Mouse (Mus musculus): Measurements from ENCODE around the gene Ablim1. TPM values are rescaled to one million over a fixed set of nuclear protein-coding genes. Genes with fewer than 3 reads are reported as not detected.

The Ablim1 gene
- polyA plus RNA-seq, 3 experiments from 2014 or later = 240 to 284 (median 264) TPM

- no peak for ATAC-seq
Observed at GRCm38 (mm10) chr19:57217161-57217560, 97.6 kb downstream of the Ablim1 start.

GRCm38 (mm10) chr19:57215527-57215926, 99.2 kb downstream of the Ablim1 start:
- ATAC-seq = no peak

- no peak for ATAC-seq
Observed at GRCm38 (mm10) chr19:57212406-57212805, 102.3 kb downstream of the Ablim1 start.

GRCm38 (mm10) chr19:57211444-57212111, 103.1 kb downstream of the Ablim1 start:
- peak; percentile 35 for ATAC-seq

- no peak for ATAC-seq
Observed at GRCm38 (mm10) chr19:57210924-57211323, 103.8 kb downstream of the Ablim1 start.

GRCm38 (mm10) chr19:57204101-57204500, 110.6 kb downstream of the Ablim1 start:
- ATAC-seq = no peak

- ATAC-seq = no peak
Observed at GRCm38 (mm10) chr19:57202554-57202953, 112.2 kb downstream of the Ablim1 start.

GRCm38 (mm10) chr19:57201090-57201483, 113.6 kb downstream of the Ablim1 start:
- ATAC-seq = no peak

- ATAC-seq = no peak
Observed at GRCm38 (mm10) chr19:57200477-57201089, 114.1 kb downstream of the Ablim1 start.

GRCm38 (mm10) chr19:57199361-57199760, 115.4 kb downstream of the Ablim1 start:
- ATAC-seq = no peak

GRCm38 (mm10) chr19:57198531-57198930, 116.2 kb downstream of the Ablim1 start:
- ATAC-seq = no peak

GRCm38 (mm10) chr19:57198029-57198428, 116.7 kb downstream of the Ablim1 start:
- ATAC-seq = no peak

- ATAC-seq = no peak
Observed at GRCm38 (mm10) chr19:57197043-57197817, 117.5 kb downstream of the Ablim1 start.

GRCm38 (mm10) chr19:57196616-57197015, 118.1 kb downstream of the Ablim1 start:
- ATAC-seq = no peak

- no peak for ATAC-seq
Observed at GRCm38 (mm10) chr19:57195169-57195930, 119.4 kb downstream of the Ablim1 start.

- ATAC-seq = no peak
Observed at GRCm38 (mm10) chr19:57193958-57194357, 120.8 kb downstream of the Ablim1 start.

- ATAC-seq = no peak
Observed at GRCm38 (mm10) chr19:57193382-57193781, 121.3 kb downstream of the Ablim1 start.

- ATAC-seq = no peak
Observed at GRCm38 (mm10) chr19:57191109-57191508, 123.6 kb downstream of the Ablim1 start.

- no peak for ATAC-seq
Observed at GRCm38 (mm10) chr19:57189427-57189826, 125.3 kb downstream of the Ablim1 start.

GRCm38 (mm10) chr19:57188553-57188952, 126.2 kb downstream of the Ablim1 start:
- ATAC-seq = no peak

GRCm38 (mm10) chr19:57185021-57185420, 129.7 kb downstream of the Ablim1 start:
- ATAC-seq = no peak

GRCm38 (mm10) chr19:57182938-57183720, 131.6 kb downstream of the Ablim1 start:
- ATAC-seq = no peak

Measured in inflammation-experienced regulatory T-cells, adult 6 months (primary cell).